Mouse (Mus musculus) heart, postnatal 36 days (tissue): ENCODE results near the gene Col4a2. TPM values are rescaled to one million over a fixed set of nuclear protein-coding genes. Genes with fewer than 3 reads are reported as not detected.
A peak's percentile ranks its signal among the peaks of the same experiment; 100 is the strongest.

Experiments used
- DNase-seq, 2 experiments: peaks; one replicate each; pipeline ENCODE4 v3.0.0; 2021 to 2022
- intact Hi-C: fragments of 180-260 bp; cut with DNase I; formaldehyde crosslinking; loops from one replicate; pipeline ENCODE4 v1.15.1; 2025
- total RNA-seq, 2 experiments: library from RNA; stranded (reverse); gene quantifications; 2 replicates each; pipeline ENCODE4 v1.2.3; 2021

Gene Col4a2
- total RNA-seq, 2 experiments from 2014 or later = 228 to 282 TPM

DNA sequence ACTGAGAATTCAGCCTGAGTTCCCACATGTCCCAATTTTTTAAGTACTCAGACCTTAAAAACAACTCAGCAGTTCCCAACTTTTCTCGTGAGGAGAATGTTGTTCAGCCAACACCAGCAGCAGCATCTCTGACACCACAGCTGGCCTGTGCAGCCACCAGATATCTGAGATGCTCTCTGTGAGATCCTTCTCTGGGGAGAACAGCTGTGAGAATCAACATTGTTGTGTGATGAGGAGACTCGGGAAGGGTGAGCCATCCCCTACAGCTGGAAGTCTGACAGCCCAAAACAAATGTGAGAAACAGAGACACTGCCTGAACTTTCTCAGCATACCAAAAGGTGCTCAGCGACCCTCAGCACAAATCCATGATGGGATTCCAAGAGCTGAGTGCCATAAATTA is 20.0 kb upstream of the Col4a2 start:
- peak in 1 of 2 experiments; percentile 35 for DNase-seq
- intact Hi-C loops = no loop called here

DNA sequence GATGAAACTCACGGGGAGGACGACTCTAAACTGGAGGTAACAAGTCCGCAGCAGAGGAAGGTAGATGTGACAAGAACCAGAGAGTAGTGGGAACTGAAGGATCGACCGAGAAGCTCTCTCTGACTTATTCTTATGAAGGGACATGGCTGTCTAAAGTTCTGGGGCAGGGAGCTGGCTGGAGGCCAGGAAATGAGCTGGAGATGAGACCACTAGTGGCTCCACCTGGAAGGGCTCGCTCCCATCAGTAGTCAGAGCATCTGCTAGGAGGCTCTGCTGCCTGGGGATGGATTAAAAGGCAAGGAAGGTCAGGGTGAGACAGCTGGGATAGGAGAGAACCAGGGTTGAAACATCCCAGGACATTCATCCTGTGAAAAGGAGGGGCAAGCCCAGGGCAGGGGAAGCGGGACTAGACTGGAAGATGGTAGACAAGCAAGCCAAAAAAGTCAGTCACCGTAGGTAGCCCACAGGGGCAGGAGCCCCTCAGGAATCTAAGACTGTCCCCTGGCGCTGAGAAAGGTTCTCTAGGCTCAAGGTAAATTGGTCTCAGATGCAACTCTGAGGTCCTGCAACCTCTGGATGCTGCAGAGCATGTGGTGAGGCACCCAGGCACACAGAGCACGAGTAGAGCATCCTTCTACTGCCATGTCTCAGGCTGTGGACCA is 16.2 kb upstream of the Col4a2 start:
- intact Hi-C loops = loop anchor here (2.0 to 5.0 kb wide), 2 partner anchors 14 to 34 kb away; no protein-coding TSS in a partner anchor

DNA sequence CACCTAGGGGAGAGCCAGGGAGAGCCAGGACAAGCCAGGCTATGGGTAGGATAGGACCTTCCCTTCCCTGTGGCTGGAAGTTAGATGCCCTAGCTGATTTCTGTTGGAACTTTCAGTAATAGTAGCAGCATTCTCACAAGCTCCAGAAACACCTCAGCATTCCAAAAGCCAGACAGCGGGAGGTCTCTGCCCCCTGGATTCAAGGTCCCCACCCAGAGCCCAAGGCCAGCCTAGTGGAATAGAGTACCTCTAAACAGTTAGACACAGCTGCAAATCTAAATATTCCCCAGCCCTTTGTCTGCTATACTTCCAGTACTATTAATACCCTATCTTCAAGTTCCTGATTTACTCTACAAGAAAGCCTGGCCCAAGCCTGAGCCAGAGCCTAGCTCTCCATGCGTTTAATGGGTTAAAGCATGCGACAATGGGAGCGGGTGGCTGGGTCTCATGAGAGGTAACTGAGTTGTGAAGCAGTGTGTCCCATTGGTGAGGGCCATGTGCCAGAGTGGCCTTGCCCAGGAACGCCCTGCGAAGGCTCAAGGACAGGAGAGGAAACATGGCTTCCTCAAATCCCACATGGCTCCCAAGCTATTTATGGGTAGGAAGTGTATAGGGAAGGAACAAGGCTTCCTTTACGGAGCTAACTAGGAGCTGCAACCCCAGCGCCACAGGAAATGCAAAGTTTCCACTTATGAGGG is 15.3 kb upstream of the Col4a2 start:
- DNase-seq = peak; percentile 55 to 63
- intact Hi-C loops = loop anchor here (2.0 to 5.0 kb wide), 2 partner anchors 14 to 35 kb away; no protein-coding TSS in a partner anchor

More for the DNA sequence above, 16.2 kb upstream of the Col4a2 start:
- no peak for DNase-seq

DNA sequence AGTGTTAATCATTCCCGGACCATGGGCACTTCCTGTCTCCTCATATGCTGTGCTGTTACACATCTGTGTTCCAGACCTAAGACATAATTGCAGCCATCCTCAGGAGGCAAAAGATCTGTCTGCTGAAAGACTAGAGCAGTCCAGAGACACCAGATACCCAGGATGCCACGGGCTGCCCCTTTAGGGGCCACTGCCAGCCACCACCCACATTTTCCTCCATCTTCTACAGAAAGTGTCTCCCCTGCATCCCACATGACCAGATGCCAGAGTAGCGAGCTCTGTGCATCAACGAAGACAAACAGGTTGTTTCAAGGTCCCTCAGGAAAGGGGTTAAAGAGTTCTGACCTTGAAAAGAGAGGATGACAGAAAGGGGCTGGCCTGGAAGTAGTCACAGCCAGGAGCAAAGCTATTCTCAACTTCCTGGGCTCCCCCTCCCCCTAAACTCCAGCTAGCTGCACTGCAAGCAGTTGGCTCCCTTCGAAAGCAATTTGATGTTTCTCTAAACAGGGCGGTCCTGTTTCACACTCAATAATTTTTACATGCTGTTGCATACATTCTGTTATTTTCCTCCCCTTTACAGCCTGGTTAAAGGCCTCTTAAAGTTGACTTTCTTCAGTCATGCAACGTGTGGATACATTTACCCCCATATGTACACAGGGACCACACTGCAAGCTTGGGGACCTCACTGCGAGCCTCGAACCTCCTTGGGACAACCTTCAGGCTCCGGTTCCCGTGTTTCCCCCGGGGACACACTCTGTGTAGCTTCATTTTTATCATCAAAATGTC is 13.9 kb upstream of the Col4a2 start:
- DNase-seq = no peak
- intact Hi-C loops = loop anchor here (5.0 kb wide), 1 partner anchor 36 kb away; no protein-coding TSS in a partner anchor

DNA sequence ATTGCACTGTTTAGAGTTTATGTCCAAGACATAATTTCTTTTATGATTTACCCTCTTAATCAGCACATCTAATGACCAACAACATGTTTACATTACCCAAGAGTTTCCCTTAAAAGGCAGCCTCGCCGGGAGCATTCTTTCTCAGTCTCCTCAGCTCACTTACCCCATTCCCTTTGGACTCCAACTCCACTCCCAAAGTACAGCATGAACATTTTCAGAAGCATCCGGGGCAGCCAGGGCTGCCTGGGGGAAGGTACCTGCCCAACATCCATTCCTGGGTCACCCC is 13.3 kb upstream of the Col4a2 start:
- intact Hi-C loops = loop anchor here (5.0 kb wide), 1 partner anchor 37 kb away; no protein-coding TSS in a partner anchor
- DNase-seq = no peak

DNA sequence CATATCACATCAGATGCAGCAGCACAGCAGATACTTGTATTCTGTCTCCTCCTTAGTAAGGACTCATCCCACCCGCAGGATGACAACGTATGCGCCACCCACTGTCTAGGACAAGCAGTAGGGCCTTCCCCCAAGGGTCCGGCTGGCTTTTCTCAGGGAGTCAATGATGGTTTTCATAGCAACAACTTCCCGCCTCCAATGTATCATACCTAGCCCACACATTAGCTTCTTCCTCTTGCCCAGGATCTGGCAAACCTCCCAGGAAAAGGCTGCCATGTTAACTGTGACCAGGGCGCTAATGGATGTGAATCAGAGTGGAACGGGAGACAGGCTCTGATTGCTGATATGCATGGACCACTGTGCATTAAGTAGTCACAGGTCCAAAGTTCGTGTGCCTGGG is 12.2 kb upstream of the Col4a2 start:
- no peak for DNase-seq
- intact Hi-C loops = no loop called here

DNA sequence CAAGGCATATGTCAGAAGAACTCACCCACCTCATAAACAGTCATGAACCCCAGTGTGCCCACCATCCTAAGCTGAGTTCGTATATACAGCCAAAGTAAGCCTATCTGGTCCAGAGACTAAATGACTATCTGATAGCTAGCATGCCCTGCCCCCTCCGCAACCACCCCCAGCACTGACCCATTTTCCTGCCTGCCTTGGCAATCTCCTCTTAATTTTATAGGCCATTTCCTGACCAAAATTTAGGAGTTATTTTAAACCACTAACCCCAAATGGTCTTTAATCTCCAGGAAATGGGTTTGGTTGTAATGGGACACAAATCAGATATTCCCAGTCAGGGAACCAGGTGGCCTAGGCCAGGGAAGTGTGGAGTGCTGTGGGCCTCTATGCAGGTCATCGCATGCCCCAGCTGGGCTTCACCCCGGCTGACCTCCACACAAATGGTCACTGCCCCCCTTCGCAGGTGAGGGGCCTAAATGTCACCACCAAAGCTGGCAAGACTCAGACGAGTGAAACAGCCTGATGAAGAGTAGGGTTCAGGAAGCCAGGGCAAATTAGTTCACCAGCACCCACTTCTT is 8.5 kb upstream of the Col4a2 start:
- intact Hi-C loops = no loop called here
- DNase-seq = no peak

DNA sequence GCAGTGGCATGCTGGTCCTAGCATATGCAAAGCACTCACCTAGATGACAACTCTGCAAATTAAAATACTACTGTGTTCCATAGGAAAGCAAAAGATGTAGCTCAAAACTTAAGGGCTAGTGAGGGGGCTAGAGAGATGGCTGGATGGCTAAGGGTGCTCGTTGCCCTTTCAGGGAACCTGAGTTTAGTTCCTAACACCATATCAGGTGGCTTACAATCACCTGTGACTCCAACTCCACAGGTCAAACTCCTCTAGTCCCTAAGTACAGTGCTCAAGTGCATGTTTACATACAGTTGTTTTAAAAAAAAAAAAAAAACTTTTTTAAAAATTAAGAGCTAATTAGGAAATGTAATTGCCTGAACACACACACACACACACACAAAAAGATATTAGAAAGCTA is 7.1 kb upstream of the Col4a2 start:
- no peak for DNase-seq
- intact Hi-C loops = no loop called here

DNA sequence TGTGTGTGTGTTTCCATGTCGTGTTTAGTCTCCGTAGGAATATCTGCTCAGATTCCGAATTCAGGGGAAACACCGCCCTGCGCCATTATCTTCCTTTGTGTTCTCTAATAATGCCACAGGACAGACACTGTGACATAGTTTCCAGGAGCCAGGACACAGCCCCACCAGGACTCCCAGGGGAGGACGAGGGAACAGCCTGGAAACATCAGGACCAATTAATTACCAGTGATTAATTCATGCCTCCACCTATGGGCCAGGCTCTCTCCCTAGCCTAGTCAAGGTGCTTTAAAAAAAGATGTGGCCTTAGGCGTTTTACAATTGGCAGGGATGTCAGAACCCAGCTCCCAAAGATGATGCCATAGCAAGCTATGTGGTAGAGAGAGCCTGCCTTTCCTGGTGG is 5.2 kb upstream of the Col4a2 start:
- intact Hi-C loops = no loop called here
- peak in 1 of 2 experiments; percentile 53 for DNase-seq

DNA sequence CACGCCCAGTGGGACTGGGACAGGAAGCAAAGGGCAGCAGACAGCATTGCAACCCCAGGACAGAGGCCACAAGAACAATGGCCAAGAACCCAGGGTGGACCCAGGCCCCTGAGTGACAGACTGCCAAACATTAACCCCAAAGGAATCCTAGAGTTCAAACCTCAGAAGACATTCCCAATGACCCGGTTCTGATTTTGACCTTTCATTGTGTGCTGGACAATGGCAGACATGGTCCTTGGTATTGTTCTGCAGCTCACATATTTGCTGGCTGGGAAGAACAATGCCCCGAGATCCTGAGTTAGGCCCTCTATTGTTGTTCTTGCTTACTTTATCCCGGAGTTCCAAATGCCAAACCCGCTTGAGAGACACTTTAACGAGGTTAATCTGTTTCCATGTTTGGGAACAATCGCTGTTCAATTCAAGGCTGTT is 4.0 kb upstream of the Col4a2 start:
- intact Hi-C loops = no loop called here
- DNase-seq = no peak

DNA sequence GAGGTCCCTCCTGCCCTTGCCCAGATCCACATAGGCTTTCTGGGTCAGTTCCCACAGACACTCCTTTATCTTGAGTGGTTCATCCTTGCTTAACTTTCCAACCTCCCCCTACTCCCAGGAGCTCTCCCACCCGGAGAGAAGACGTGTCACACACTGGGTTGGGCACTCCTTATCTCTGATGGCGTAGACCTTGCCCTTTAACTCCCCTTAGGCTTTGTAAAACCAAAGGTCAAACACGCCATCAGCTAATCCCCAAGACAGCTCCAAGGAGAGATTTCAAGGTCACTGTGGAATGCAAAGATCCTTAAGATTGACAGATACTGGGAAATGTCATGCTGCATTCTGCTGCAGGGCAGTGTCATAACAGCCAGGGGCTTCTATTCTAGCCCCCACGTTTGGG is 3.4 kb upstream of the Col4a2 start:
- no peak for DNase-seq
- intact Hi-C loops = no loop called here

DNA sequence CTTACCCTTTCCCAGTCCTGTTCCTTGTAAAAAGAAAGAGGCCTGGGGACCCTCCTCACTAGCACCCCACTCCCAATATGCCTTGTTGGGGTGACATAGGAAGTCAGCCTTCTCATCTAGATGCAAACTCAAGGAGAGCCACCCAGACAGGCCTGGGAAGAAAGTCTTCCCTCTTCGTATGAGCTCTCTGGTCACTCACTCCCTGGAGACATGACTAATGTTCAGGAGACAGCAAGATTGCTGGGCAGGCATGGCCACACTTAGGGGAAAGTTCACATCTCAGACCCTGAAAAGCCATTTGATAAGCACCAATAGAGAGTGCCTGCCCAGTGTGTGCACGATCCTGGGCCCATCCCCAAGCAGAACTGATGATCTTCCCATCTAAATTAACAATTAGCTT is 2.6 kb upstream of the Col4a2 start:
- intact Hi-C loops = loop anchor here (2.0 kb wide), 1 partner anchor 31 kb away; no protein-coding TSS in a partner anchor
- no peak for DNase-seq

DNA sequence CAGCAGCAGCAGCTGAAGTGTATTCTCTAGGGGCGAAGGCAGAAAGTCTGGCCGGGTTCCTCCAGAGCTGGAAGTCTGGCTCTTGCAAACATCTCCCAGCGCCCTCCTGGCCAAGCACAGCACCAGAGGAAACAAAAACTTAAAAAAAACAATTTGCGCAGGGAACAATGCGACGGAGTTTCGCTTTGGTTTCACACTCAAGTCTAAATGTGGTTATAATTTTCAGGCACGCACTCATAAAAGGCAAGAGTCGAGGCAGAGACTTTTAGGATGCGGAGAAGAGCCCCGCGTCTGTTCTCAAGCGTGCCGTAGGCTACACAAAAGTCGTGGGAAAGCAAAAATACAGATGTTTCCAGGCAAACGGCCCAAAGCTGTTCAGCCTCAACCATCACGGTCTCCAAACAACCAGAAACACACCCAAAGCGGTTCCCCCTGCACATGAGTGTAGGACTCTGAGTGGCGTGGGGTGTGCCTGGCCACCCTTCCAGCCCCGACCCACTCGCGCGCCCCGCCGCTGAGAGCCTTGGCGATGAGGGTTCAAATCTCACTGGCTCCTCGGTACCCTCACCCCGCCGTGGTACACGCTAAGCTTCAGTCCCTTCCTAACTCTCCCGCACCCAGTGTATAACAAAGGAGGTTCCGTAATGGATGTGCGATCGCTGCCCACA is 790 bp upstream of the Col4a2 start:
- peak; percentile 74 to 79 for DNase-seq
- intact Hi-C loops = loop anchor here (2.0 kb wide), 2 partner anchors 33 to 59 kb away; no protein-coding TSS in a partner anchor

DNA sequence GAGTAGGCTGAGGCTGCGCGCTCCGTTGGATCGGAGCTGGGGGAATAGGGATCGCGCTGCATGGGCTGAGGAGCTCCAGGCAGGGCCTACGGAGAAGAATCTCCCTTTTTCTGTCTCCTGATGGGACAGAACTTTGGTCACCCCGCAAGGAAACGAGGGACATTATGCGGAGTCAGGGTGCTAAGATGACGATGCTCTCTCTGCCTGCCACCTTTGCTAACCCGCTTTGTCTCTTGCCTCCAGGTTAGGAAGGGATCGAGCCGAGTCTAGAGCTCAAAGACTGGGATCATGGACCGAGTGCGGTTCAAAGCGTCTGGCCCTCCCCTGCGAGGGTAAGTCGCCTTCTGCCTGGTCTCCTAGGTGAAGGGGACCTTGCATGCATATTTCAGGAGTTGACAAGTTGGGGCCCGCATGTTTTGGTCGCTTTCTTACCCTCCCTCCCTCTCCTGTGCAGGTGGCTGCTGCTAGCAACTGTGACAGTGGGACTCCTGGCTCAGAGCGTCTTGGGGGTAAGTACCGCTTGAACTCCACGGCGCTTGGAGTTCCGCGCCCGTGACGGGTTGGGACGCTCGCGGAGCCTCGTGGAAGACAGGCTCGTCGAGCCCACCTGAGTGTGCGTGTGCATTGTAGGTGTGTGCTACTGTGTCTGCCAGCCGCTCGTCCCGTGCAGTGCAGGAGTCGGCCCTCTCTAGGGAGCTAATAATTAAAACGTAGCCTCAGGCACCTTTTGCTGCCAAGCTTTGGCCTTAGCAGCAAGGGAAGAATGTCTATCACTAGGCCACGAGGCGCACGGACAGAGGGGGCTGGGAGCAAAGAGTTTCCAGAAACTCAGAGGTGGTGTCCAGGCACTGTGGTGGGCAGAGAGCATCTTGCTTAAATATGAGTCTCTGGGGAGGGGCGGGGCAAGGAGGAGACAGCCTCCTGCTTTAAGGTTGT is 839 bp downstream of the Col4a2 start:
- intact Hi-C loops = loop anchor here (1.0 to 2.0 kb wide), 3 partner anchors 9 to 79 kb away; no protein-coding TSS in a partner anchor
- peak; percentile 54 to 61 for DNase-seq

DNA sequence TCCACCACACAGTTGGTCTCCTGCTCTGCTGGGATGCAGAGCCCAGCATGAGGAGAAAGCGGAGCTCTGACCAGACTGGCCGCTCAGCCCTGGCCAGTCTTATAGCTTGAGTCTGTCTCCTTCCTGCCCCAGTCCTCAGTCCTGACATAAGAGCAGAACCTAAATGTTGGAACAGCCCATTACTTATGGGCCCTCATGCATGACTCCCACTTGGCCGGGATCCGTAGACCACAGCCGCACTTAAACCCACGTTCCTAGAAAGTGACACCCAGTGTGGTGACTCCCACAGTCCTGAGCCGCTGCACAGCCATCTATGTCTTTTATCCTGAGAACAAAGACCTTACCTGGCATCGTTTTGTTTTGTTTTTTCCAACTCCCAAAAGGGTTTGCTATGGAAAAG is 2.0 kb downstream of the Col4a2 start:
- intact Hi-C loops = loop anchor here (2.0 kb wide), 1 partner anchor 78 kb away; no protein-coding TSS in a partner anchor
- DNase-seq = no peak

DNA sequence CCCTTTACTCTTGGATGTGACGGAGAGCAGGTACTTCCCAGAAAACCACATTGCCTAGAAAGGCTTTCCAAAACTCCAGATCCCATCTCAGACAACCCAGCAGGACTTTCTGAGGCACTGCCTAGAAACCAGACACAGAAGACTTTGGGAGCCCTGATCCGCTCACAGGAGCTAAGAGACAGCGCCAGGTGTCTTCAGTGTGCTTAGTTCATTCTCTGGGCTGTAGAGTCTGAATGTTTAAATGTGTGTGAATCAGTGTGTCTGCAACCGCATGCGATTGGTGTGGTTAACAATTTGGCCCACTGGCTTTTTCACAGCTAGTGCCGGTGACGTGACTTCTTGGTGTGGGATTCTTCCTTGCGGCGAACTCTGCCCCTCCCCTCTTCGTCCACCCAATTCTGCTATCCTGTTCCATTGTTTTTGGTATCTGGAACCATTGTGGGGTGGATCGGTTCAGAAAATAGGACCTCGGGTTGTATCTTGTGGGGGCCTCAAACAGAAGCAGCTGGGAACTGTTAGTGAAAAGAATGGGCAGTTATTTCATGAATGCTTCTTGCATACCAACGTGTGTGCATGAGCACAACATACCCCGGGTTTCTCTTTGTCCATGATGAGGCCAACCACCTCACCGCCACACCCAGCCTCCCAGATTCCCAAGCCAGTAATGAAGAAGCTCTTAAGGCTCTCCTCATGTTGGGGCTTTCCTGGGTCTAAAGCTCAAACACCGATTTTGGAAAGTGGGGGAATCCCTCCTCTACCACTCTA is 2.8 kb downstream of the Col4a2 start:
- no peak for DNase-seq
- intact Hi-C loops = loop anchor here (2.0 kb wide), 1 partner anchor 77 kb away; no protein-coding TSS in a partner anchor

DNA sequence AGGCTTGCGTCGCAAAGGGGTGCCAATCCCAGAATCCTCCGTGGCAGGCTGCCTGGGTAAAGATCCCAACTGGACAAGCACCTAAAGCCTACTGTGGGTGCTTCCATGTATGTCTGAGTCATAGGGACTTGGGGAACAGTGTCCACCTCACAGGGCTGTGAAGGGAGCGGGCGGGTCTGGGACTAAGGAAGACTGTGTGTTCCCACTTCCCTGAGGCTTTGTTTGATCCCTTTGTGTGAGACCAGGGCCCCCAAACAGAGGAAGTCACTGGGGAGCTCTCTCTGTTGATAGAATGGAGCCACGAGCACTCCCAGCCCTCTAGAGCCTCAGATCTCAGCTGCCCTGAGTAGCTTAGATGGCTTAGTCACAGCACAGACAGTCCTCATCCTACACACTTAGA is 3.5 kb downstream of the Col4a2 start:
- no peak for DNase-seq
- intact Hi-C loops = no loop called here

DNA sequence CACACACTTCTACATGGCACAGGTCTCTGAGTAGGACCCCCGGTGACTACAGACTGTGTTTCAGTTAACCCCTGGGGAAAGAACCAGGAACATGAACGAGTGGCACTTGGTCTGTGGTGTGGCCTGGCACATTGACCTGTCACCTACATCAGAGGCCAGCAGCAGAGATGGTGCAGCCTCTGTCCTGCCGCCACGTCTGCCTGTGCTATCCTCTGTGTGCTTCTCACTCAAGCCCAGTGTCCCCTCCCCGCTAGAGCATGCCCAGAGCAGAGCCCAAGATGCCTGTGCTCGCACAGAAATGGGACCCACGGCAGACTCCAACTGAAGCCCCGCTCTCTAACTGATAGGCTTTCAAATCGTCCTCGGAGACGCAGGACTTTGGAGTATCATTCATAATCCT is 6.8 kb downstream of the Col4a2 start:
- intact Hi-C loops = no loop called here
- DNase-seq = no peak
